Mouse (Mus musculus): ENCODE measurements around the gene Nqo1. TPM values are rescaled to one million over a fixed set of nuclear protein-coding genes. Genes with fewer than 3 reads are reported as not detected.
A peak's percentile ranks its signal among the peaks of the same experiment; 100 is the strongest.

The Nqo1 gene
- polyA plus RNA-seq, 1 experiment: 9.7 TPM

GRCm38 (mm10) chr8:107425230-107425597 is 22.2 kb upstream of the Nqo1 start:
- H3K4me3 ChIP-seq (ENCODE audit: low read depth, low read length): no peak overlapping the region
- no peak for TF ChIP-seq CTCF (IDR thresholded peaks at IDR 0.05; ENCODE audit: extremely low read depth, insufficient read length, insufficient replicate concordance, low read depth, low read length)
- no peak for TF ChIP-seq POLR2A (IDR thresholded peaks at IDR 0.05; ENCODE audit: low read depth, low read length)
- 33% methylated on average over 8 of the region's 8 CpGs for WGBS
- no peaks in the 10 kb centered on the region for H3K27me3 ChIP-seq (ENCODE audit: control insufficient read depth, insufficient read depth, low read length)
- H3K4me1 ChIP-seq (ENCODE audit: control insufficient read depth, insufficient read depth, insufficient read length, low read length): no peaks in the 10 kb centered on the region; the same call in 1 of the 2 replicates
- H3K27ac ChIP-seq (ENCODE audit: insufficient read depth, low read depth, low read length): no peak overlapping the region
- H3K36me3 ChIP-seq (ENCODE audit: control insufficient read depth, insufficient read depth, low read length): peaks cover 10% of the 10 kb centered on the region

DNA sequence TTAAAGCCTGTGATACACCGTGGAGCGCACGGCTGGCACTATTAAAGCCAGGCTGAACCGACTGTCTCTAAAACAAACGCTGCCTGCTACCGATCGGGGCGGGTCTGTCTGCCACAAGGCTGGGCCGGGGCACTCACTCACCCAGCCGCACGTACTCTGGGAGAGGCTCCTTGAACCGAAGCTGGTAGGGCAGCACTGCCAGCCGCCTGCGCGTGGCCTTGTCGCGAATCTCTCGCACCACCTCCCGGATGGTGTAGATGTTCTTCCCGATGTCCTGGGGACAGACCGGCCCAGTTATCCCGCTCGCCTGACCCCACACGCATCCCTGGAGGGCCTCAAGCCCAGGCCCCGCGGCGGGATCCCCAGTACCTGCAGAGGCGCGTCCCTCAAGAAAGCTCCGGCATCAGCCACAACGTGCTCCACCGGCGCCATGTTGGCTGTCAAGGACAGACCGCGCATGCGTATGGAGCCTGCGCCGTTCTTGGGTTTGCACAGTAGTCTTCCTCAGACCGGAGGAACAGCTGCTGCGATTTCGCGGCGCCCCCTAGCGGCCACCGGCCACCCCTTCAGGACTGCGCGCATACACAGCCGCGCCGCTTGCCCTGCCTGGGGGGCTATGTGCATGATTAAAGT is 21.7 kb upstream of the Nqo1 start, which contains the start of gene Nob1:
Gene Nob1, minus strand, starts transcription at position 455 of the 633 bp plus-strand sequence.
- Histone ChIP-seq H3K27me3 (ENCODE audit: control insufficient read depth, insufficient read depth, low read length) (no peaks in the 10 kb centered on the region), H3K36me3 (ENCODE audit: control insufficient read depth, insufficient read depth, low read length) (peaks cover 14% of the 10 kb centered on the region), H3K27ac (ENCODE audit: insufficient read depth, low read depth, low read length) (no peak within 1 kb of the TSS), H3K4me1 (ENCODE audit: control insufficient read depth, insufficient read depth, insufficient read length, low read length) (no peaks in the 10 kb centered on the region; the same call in 1 of the 2 replicates), H3K4me3 (ENCODE audit: low read depth, low read length) (peak within 1 kb of the TSS; percentile 70)
- TF ChIP-seq CTCF (IDR thresholded peaks at IDR 0.05; ENCODE audit: extremely low read depth, insufficient read length, insufficient replicate concordance, low read depth, low read length) (peak; percentile 97), POLR2A (IDR thresholded peaks at IDR 0.05; ENCODE audit: low read depth, low read length) (peak; percentile 59; the same call in 1 of the 2 replicates)
- WGBS: under 1% methylated on average over 50 of the region's 50 CpGs

DNA sequence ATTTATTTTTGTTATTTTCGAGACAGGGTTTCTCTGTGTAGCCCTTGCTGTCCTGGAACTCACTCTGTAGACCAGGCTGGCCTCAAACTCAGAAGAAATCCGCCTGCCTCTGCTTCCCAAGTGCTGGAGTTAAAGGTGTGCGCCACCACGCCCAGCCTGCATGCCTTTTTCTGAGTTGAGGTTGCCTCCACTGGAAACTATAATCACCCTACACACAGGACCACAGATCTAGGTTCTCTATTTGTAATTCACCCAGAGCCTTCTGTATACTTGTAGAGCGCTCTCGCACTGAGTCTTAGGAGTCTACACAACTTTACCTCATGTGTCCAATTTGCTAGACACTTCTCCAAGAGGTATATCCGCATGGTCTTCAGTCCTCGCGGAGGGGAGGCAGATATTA is 21.2 kb upstream of the Nqo1 start:
- Histone ChIP-seq H3K36me3 (ENCODE audit: control insufficient read depth, insufficient read depth, low read length) (peaks cover 15% of the 10 kb centered on the region), H3K27me3 (ENCODE audit: control insufficient read depth, insufficient read depth, low read length) (no peaks in the 10 kb centered on the region), H3K27ac (ENCODE audit: insufficient read depth, low read depth, low read length) (no peak overlapping the region), H3K4me1 (ENCODE audit: control insufficient read depth, insufficient read depth, insufficient read length, low read length) (no peaks in the 10 kb centered on the region; the same call in 1 of the 2 replicates), H3K4me3 (ENCODE audit: low read depth, low read length) (peak overlapping the region; percentile 70)
- 16% methylated on average over 9 of the region's 9 CpGs for WGBS
- TF ChIP-seq POLR2A (IDR thresholded peaks at IDR 0.05; ENCODE audit: low read depth, low read length) (no peak), CTCF (IDR thresholded peaks at IDR 0.05; ENCODE audit: extremely low read depth, insufficient read length, insufficient replicate concordance, low read depth, low read length) (no peak)

DNA sequence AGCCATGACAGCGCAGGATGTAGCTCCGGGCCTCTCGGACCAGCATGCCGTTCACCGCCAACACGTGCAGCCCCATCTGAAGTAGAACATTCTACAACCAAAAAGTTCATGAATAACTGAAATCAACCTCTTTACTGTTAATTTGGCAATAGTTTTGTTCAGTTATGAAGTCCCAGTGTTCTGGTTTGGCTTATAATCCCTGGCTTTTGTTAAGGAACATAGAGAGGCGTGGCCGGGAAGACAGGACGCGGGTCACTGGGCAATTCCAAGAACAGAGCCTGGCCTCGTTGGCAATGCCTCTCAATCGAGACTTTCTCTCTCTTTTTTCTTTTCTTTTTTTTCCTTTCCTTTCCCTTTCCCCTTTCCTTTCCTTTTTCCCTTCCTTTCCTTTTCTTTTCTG is 14.0 kb upstream of the Nqo1 start:
- Histone ChIP-seq H3K27me3 (ENCODE audit: control insufficient read depth, insufficient read depth, low read length) (no peaks in the 10 kb centered on the region), H3K4me3 (ENCODE audit: low read depth, low read length) (no peak overlapping the region), H3K4me1 (ENCODE audit: control insufficient read depth, insufficient read depth, insufficient read length, low read length) (no peaks in the 10 kb centered on the region), H3K27ac (ENCODE audit: insufficient read depth, low read depth, low read length) (no peak overlapping the region), H3K36me3 (ENCODE audit: control insufficient read depth, insufficient read depth, low read length) (peaks cover 49% of the 10 kb centered on the region)
- no peak for TF ChIP-seq CTCF (IDR thresholded peaks at IDR 0.05; ENCODE audit: extremely low read depth, insufficient read length, insufficient replicate concordance, low read depth, low read length)
- TF ChIP-seq POLR2A (IDR thresholded peaks at IDR 0.05; ENCODE audit: low read depth, low read length): no peak
- WGBS: 90% methylated on average over 12 of the region's 12 CpGs

DNA sequence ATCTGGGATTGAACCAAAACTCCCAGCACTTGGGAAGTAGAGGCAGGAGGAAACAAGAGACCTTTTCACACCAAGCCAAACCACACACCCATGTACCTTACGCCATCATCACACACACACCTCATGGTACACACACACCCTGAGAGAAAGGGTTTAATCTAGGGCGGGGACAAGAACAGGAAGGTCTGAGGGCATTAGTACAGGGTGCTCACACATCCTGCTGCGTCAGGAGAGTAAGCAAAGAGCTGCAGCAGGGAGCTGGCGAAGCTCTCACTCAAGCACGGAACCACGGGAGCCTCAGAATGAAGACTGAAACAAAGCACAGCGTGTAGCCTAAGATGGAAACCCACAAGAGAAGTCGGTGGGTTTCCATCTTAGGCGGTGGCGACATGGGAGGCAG is 10.9 kb upstream of the Nqo1 start:
- Histone ChIP-seq H3K36me3 (ENCODE audit: control insufficient read depth, insufficient read depth, low read length) (peaks cover 42% of the 10 kb centered on the region), H3K27me3 (ENCODE audit: control insufficient read depth, insufficient read depth, low read length) (no peaks in the 10 kb centered on the region), H3K27ac (ENCODE audit: insufficient read depth, low read depth, low read length) (no peak overlapping the region), H3K4me3 (ENCODE audit: low read depth, low read length) (no peak overlapping the region), H3K4me1 (ENCODE audit: control insufficient read depth, insufficient read depth, insufficient read length, low read length) (no peaks in the 10 kb centered on the region)
- TF ChIP-seq CTCF (IDR thresholded peaks at IDR 0.05; ENCODE audit: extremely low read depth, insufficient read length, insufficient replicate concordance, low read depth, low read length) (no peak), POLR2A (IDR thresholded peaks at IDR 0.05; ENCODE audit: low read depth, low read length) (no peak)
- 81% methylated on average over 10 of the region's 10 CpGs for WGBS

DNA sequence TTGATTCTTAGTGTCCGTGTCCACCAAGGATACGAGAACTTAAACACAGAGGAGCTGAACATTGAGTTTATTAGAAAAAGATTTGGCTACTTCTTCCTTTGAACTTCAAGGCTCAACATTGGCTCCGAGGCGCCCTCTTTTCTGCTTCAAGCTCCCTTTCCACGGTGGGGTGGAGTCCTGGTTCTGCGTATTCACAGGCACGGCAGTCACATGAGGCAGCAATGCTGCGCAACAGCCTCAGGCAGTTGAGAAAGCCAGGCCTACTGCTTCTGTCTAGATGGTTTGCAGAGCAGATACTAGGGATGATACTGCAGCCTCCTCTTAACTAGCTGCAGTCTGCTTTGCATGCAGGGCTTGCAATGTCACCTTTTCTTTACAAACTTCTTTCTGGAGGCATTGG is 9.5 kb upstream of the Nqo1 start:
- Histone ChIP-seq H3K27ac (ENCODE audit: insufficient read depth, low read depth, low read length) (no peak overlapping the region), H3K4me3 (ENCODE audit: low read depth, low read length) (no peak overlapping the region), H3K27me3 (ENCODE audit: control insufficient read depth, insufficient read depth, low read length) (no peaks in the 10 kb centered on the region), H3K36me3 (ENCODE audit: control insufficient read depth, insufficient read depth, low read length) (peaks cover 35% of the 10 kb centered on the region), H3K4me1 (ENCODE audit: control insufficient read depth, insufficient read depth, insufficient read length, low read length) (no peaks in the 10 kb centered on the region)
- 87% methylated on average over 8 of the region's 8 CpGs for WGBS
- TF ChIP-seq POLR2A (IDR thresholded peaks at IDR 0.05; ENCODE audit: low read depth, low read length) (no peak), CTCF (IDR thresholded peaks at IDR 0.05; ENCODE audit: extremely low read depth, insufficient read length, insufficient replicate concordance, low read depth, low read length) (no peak)

- WGBS: 50% methylated on average over 4 of the region's 4 CpGs
Observed at GRCm38 (mm10) chr8:107411391-107411790, 8.4 kb upstream of the Nqo1 start.

More at GRCm38 (mm10) chr8:107411391-107411790, 8.4 kb upstream of the Nqo1 start:
- no peak overlapping the region for H3K4me3 ChIP-seq (ENCODE audit: low read depth, low read length)
- H3K27ac ChIP-seq (ENCODE audit: insufficient read depth, low read depth, low read length): no peak overlapping the region
- peaks cover 27% of the 10 kb centered on the region for H3K36me3 ChIP-seq (ENCODE audit: control insufficient read depth, insufficient read depth, low read length)
- TF ChIP-seq POLR2A (IDR thresholded peaks at IDR 0.05; ENCODE audit: low read depth, low read length) (no peak), CTCF (IDR thresholded peaks at IDR 0.05; ENCODE audit: extremely low read depth, insufficient read length, insufficient replicate concordance, low read depth, low read length) (peak; percentile 26; the same call in 1 of the 2 replicates)
- no peaks in the 10 kb centered on the region for H3K27me3 ChIP-seq (ENCODE audit: control insufficient read depth, insufficient read depth, low read length)
- H3K4me1 ChIP-seq (ENCODE audit: control insufficient read depth, insufficient read depth, insufficient read length, low read length): no peaks in the 10 kb centered on the region
